In genomic region chr15:37134386-37134785, GRCm38 (mm10) we compare ENCODE assay signal across 8 mouse cellular contexts.
A peak's percentile ranks its signal among the peaks of the same experiment; 100 is the strongest.
DNase-seq lines count a peak whose midpoint lies in the region; ATAC-seq lines count a peak whose summit lies in the region.

No protein-coding gene starts in this region.

- no peak overlapping the region for H3K9ac ChIP-seq in lung, embryonic 16.5 days (ENCODE audit: low read length)
- H3K9ac ChIP-seq in stomach, embryonic 15.5 days = no peak overlapping the region

- H3K4me3 ChIP-seq in lung, embryonic 16.5 days (ENCODE audit: low read length) = no peak overlapping the region; the same call in 1 of the 2 replicates
- no peak overlapping the region for H3K4me3 ChIP-seq in stomach, embryonic 15.5 days (replicated peaks)

- 38% methylated on average over 4 of the region's 4 CpGs for WGBS in lung, embryonic 16.5 days
- 51% methylated on average over 4 of the region's 4 CpGs for WGBS in stomach, embryonic 15.5 days

- no peaks in the 10 kb centered on the region for H3K36me3 ChIP-seq in lung, embryonic 16.5 days (ENCODE audit: control insufficient read depth, insufficient read depth, low read length)
- no peaks in the 10 kb centered on the region for H3K36me3 ChIP-seq in stomach, embryonic 15.5 days

- H3K4me2 ChIP-seq in lung, embryonic 16.5 days (ENCODE audit: low read depth, low read length) = peak overlapping the region; percentile 68
- no peak overlapping the region for H3K4me2 ChIP-seq in stomach, embryonic 15.5 days

- H3K27ac ChIP-seq in lung, embryonic 16.5 days (ENCODE audit: low read length) = peak overlapping the region; percentile 96
- 0 out of 2 replicates have a peak overlapping the region, but pooled peaks have one; percentile 84 for H3K27ac ChIP-seq in stomach, embryonic 15.5 days

- no peaks in the 10 kb centered on the region for H3K9me3 ChIP-seq in lung, embryonic 16.5 days (ENCODE audit: control insufficient read depth, low read length)
- no peaks in the 10 kb centered on the region for H3K9me3 ChIP-seq in stomach, embryonic 15.5 days

- no peaks in the 10 kb centered on the region for H3K27me3 ChIP-seq in lung, embryonic 16.5 days (ENCODE audit: control insufficient read depth, insufficient read depth, low read depth, low read length)
- no peaks in the 10 kb centered on the region for H3K27me3 ChIP-seq in stomach, embryonic 15.5 days (replicated peaks)

- ATAC-seq in lung, embryonic 16.5 days (ENCODE audit: low read depth) = no peak
- ATAC-seq in stomach, embryonic 15.5 days (ENCODE audit: insufficient read depth, low FRiP score, low read depth) = no peak

- peak; percentile 35 for DNase-seq in embryo, embryonic 10 days (ENCODE audit: low spot score)
- DNase-seq in embryo, embryonic 11 days = no peak
- no peak for DNase-seq in lung, postnatal 14 days
- DNase-seq in kidney, postnatal 14 days = peak; percentile 29
- no peak for DNase-seq in c-Kit-positive CD71-positive TER-119-positive erythroid progenitor cells, embryonic 14.5 days (ENCODE audit: low spot score)
- no peak for DNase-seq in ovary, adult 18-20 months (ENCODE audit: low spot score)

- H3K4me1 ChIP-seq in lung, embryonic 16.5 days (replicated peaks; ENCODE audit: control insufficient read depth, insufficient read depth, low read length) = peaks cover 9% of the 10 kb centered on the region
- H3K4me1 ChIP-seq in stomach, embryonic 15.5 days = no peaks in the 10 kb centered on the region

Comparison
In these comparisons a context has a peak if more than half of its experiments do, and no peak if none do; other contexts are left out.
1. DNase-seq: peak in embryo, embryonic 10 days (single experiment) and kidney, postnatal 14 days (single experiment); none in embryo, embryonic 11 days (single experiment), lung, postnatal 14 days (single experiment), c-Kit-positive CD71-positive TER-119-positive erythroid progenitor cells, embryonic 14.5 days (single experiment) and ovary, adult 18-20 months (single experiment).